Mouse (Mus musculus): ENCODE data around the gene Prap1. TPM values are rescaled to one million over a fixed set of nuclear protein-coding genes. Genes with fewer than 3 reads are reported as not detected.

Gene Prap1
- polyA plus RNA-seq (2015; fragmentation: Nextera tagmentation; extraction: Ambion mirVana) = not detected in 2 replicates

DNA sequence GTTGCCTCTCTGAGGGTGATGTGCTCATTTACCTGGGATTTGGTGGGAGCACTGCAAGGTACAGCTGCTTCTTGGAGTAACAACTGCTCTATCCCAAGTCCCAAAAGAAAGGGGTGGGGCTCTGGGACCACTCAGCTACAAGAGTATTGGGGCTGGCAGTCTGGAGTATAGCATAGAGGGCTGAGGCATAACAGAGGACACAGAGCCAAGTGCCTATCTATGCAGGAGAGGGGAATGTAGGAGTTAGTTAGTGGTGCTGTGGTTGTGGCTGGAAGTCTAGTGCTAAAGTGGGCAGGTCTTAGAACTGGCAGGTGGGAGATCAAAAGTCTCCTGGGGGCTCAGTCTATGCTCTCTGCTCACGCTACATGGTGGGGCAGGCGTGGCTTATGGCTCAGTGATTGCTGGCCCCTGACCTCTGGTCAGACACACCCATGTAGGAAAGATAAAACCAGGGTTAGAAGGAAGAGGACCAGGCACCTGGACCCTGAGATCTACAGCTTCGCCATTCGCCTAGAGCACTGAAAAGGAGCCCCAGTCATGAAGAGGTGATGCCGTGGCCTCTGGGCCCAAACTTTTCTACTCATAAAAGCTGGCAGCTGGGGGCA is at the start of gene Prap1:
Gene Prap1, plus strand, starts transcription at position 472 of the 605 bp plus-strand sequence.
- Histone ChIP-seq H3K27ac (no peak within 1 kb of the TSS), H3K4me2 (no peak within 1 kb of the TSS), H3K4me3 (no peak within 1 kb of the TSS), H3K27me3 (no peaks in the 10 kb centered on the region), H3K9me3 (no peaks in the 10 kb centered on the region; the same call in 1 of the 2 replicates), H3K4me1 (replicated peaks) (no peaks in the 10 kb centered on the region), H3K36me3 (peaks cover 4% of the 10 kb centered on the region), H3K9ac (no peak within 1 kb of the TSS)
- ATAC-seq (ENCODE audit: low FRiP score) = no peak
- WGBS = 81% methylated on average over 5 of the region's 5 CpGs

- Histone ChIP-seq H3K27ac (no peak overlapping the region), H3K36me3 (peaks cover 7% of the 10 kb centered on the region), H3K9ac (no peak overlapping the region), H3K27me3 (peaks cover 60% of the 10 kb centered on the region), H3K9me3 (no peaks in the 10 kb centered on the region), H3K4me3 (no peak overlapping the region), H3K4me1 (replicated peaks) (peaks cover 38% of the 10 kb centered on the region), H3K4me2 (no peak overlapping the region)
- WGBS = 85% methylated on average over 4 of the region's 4 CpGs
- no peak for ATAC-seq (ENCODE audit: low FRiP score)
These were observed 47.6 kb upstream of the Prap1 start for GRCm38 (mm10) chr7:140045546-140045945.

- peak overlapping the region; percentile 74 for H3K9ac ChIP-seq
- 0 out of 2 replicates have a peak overlapping the region, but pooled peaks have one; percentile 6 for H3K27ac ChIP-seq
- under 1% methylated on average over 33 of the region's 33 CpGs for WGBS
- H3K36me3 ChIP-seq = no peaks in the 10 kb centered on the region
- H3K4me2 ChIP-seq = peak overlapping the region; percentile 75
- peaks cover 47% of the 10 kb centered on the region for H3K4me1 ChIP-seq (replicated peaks)
- no peaks in the 10 kb centered on the region for H3K9me3 ChIP-seq
- peaks cover 81% of the 10 kb centered on the region for H3K27me3 ChIP-seq
- peak overlapping the region; percentile 56 for H3K4me3 ChIP-seq
- ATAC-seq (ENCODE audit: low FRiP score) = no peak
These were observed 45.3 kb upstream of the Prap1 start for GRCm38 (mm10) chr7:140047811-140048311.

GRCm38 (mm10) chr7:140048361-140049114 is 44.7 kb upstream of the Prap1 start, which contains the start of gene Msx3:
Gene Msx3, minus strand, starts transcription at chr7:140049089.
- WGBS = under 1% methylated on average over 55 of the region's 56 CpGs
- Histone ChIP-seq H3K27me3 (peaks cover 85% of the 10 kb centered on the region), H3K9ac (peak within 1 kb of the TSS; percentile 74), H3K4me3 (peak within 1 kb of the TSS; percentile 56), H3K4me1 (replicated peaks) (peaks cover 47% of the 10 kb centered on the region), H3K36me3 (no peaks in the 10 kb centered on the region), H3K9me3 (no peaks in the 10 kb centered on the region), H3K4me2 (peak within 1 kb of the TSS; percentile 75), H3K27ac (peak within 1 kb of the TSS; percentile 71)
- peak; percentile 38 for ATAC-seq (ENCODE audit: low FRiP score)

DNA sequence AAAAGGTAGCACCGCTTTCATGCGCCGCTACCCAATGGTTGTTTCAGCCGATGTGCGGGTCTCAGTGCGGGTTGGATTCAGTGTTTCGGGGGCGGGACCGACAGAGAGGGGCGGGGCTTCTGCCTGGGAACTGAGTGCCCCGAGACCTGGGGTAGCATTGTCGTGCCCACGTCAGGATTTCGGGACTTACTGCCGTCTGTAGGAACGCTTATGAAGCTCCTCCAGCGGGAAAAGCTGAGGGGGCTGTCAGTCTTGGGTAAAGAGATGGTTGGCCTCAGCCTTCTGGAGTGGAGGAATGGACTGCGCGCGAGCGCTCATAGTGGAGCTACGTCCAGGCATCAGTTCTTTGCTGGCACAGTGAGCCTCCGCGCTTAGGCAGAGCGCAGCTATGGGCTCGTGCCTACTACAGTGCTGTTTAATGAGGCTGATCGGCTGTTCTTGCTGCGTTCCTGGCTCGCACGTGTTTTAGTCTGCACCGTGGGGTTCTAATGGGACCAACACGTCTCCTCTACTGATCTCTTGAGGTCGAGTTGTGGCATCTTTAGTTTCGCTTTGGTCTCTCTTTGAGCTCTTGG is 44.0 kb upstream of the Prap1 start:
- Histone ChIP-seq H3K9ac (peak overlapping the region; percentile 74), H3K27ac (peak overlapping the region; percentile 71; the same call in 1 of the 2 replicates)
- ATAC-seq (ENCODE audit: low FRiP score) = peak; percentile 87

DNA sequence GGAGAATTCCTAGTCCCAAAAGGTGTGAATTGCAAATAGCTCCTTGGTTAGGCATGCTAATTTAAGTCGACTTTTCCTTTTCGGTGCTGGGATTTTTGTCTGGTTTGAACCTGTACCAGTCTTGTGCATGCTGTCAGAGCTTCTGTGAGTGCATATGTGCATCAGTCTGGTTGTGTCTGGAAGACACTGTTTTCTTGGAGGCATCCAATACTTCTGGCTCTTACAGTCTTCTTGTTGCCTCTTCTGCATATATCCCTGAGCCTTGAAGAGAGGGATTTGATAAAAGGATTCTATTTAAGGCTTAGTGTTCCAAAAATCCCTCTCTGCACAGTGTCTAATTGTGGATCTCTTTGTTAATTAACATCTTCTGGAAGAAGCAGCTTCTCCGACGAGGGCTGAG is 39.1 kb upstream of the Prap1 start:
- no peak for ATAC-seq (ENCODE audit: low FRiP score)
- H3K4me2 ChIP-seq = no peak overlapping the region
- no peak overlapping the region for H3K4me3 ChIP-seq
- peaks cover 42% of the 10 kb centered on the region for H3K27me3 ChIP-seq
- WGBS = 84% methylated on average over 4 of the region's 4 CpGs
- H3K4me1 ChIP-seq (replicated peaks) = peaks cover 47% of the 10 kb centered on the region
- no peak overlapping the region for H3K9ac ChIP-seq
- H3K27ac ChIP-seq = no peak overlapping the region
- H3K36me3 ChIP-seq = no peaks in the 10 kb centered on the region
- no peaks in the 10 kb centered on the region for H3K9me3 ChIP-seq

More for the DNA sequence above, 44.0 kb upstream of the Prap1 start:
- H3K27me3 ChIP-seq = peaks cover 85% of the 10 kb centered on the region
- no peaks in the 10 kb centered on the region for H3K9me3 ChIP-seq
- under 1% methylated on average over 34 of the region's 34 CpGs for WGBS
- no peaks in the 10 kb centered on the region for H3K36me3 ChIP-seq
- H3K4me1 ChIP-seq (replicated peaks) = peaks cover 47% of the 10 kb centered on the region
- peak overlapping the region; percentile 75 for H3K4me2 ChIP-seq
- peak overlapping the region; percentile 56 for H3K4me3 ChIP-seq

DNA sequence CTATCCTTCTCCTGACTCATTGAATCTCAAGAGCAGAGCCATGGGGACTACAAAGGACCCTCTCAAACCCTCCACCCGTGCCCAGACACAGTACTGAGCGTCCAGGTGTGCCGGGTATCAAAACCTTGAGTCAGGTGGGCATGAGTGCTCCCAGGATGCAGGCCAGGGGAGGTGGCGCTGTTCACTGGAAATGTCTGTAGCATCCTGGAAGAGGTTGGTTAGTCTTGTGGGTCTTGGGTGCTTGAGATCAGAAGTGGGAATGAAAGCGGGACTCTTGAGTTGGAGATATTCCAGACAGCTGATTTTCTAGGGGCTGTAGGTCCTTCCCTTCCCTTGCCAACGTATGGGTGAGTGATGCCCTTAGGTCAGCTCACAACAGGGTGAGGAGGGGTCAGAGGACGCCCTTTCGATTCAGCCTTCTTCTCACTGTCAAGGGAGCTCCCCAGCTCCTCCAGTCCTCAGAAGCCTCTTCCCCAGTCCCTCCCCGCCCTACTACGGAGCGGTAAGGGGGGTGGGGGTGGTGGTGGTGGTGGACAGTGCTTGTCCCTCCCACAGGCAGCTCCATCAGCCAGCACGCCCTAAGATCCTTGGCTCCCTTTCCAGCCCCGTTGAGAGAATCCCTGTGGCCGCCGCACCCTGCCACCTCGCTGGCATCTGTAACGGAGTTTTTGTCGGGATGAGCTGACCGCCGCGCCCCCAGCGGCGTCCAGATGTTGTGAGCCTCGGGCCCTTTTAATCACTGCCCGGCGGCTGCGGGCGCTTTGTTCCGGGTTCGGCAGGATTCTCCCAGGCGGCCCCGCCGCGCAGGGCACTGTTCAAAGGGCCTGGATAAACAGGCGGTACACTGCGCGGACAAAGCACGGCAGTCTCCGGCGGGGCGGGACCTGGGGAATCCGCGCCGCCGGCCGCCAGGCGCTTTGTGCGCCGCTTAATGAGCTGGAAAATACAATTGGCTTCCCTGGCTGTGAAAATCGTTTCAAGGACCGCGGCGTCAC is 35.5 kb upstream of the Prap1 start:
- H3K4me2 ChIP-seq = peak overlapping the region; percentile 74
- H3K36me3 ChIP-seq = no peaks in the 10 kb centered on the region
- peaks cover 26% of the 10 kb centered on the region for H3K27me3 ChIP-seq
- H3K9me3 ChIP-seq = no peaks in the 10 kb centered on the region
- peaks cover 64% of the 10 kb centered on the region for H3K4me1 ChIP-seq (replicated peaks)
- H3K9ac ChIP-seq = peak overlapping the region; percentile 85
- peak overlapping the region; percentile 51 for H3K4me3 ChIP-seq
- H3K27ac ChIP-seq = peak overlapping the region; percentile 96
- WGBS = 2% methylated on average over 53 of the region's 53 CpGs
- peak; percentile 74 for ATAC-seq (ENCODE audit: low FRiP score)

DNA sequence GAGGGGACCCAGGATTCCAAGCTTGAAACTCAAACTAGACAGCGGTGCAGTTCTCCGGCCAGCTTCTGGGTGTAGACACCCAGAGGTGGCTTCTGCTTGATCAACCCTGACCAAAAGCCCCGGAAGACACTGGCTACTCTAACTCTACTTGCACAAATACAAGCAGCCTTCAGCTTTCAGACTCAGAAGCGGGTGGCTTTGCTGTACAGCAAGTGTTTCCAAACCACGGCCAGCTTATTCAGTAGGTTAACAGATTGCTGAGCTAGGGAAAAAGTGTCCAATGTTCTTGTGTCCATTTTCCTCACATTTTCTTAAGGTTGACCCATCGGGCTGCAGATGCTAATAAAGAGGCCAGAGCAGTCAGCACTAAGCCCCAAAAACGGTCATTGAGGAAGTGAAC is 34.7 kb upstream of the Prap1 start:
- Histone ChIP-seq H3K27me3 (peaks cover 21% of the 10 kb centered on the region), H3K9ac (peak overlapping the region; percentile 85), H3K4me2 (peak overlapping the region; percentile 74), H3K4me3 (peak overlapping the region; percentile 51), H3K9me3 (no peaks in the 10 kb centered on the region), H3K36me3 (no peaks in the 10 kb centered on the region), H3K4me1 (replicated peaks) (peaks cover 66% of the 10 kb centered on the region), H3K27ac (peak overlapping the region; percentile 96)
- 6% methylated on average over 7 of the region's 7 CpGs for WGBS
- 0 out of 2 replicates have a peak, but pooled peaks have one; percentile 2 for ATAC-seq (ENCODE audit: low FRiP score)

DNA sequence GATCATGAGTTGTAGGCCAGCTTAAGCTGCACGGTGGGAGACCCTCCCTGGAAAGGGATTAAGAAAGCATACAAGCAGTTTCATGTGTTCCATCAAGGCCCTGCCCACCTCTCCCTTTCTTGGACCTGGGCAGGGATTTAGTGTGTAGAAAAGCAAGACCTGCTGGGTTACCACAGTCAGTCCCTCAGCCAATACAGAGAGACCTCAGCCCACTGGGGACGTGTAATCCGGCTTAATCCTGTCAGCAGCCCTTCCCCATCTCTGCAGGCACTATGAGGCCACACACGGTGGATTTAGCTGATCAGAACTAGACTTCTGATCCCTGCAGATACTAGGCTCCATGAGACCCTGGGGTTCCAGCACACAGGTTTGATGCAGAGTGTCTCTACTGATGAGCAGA is 33.6 kb upstream of the Prap1 start:
- Histone ChIP-seq H3K27ac (no peak overlapping the region), H3K4me2 (peak overlapping the region; percentile 13), H3K9ac (no peak overlapping the region; the same call in 1 of the 2 replicates), H3K4me1 (replicated peaks) (peaks cover 66% of the 10 kb centered on the region), H3K4me3 (no peak overlapping the region), H3K36me3 (no peaks in the 10 kb centered on the region), H3K9me3 (no peaks in the 10 kb centered on the region), H3K27me3 (peaks cover 31% of the 10 kb centered on the region)
- no peak for ATAC-seq (ENCODE audit: low FRiP score)
- 17% methylated on average over 4 of the region's 4 CpGs for WGBS

GRCm38 (mm10) chr7:140060936-140061831 is 32.0 kb upstream of the Prap1 start:
- H3K27ac ChIP-seq = peak overlapping the region; percentile 69
- H3K4me1 ChIP-seq (replicated peaks) = peaks cover 65% of the 10 kb centered on the region
- no peaks in the 10 kb centered on the region for H3K9me3 ChIP-seq
- peaks cover 40% of the 10 kb centered on the region for H3K27me3 ChIP-seq
- peak overlapping the region; percentile 73 for H3K4me2 ChIP-seq
- ATAC-seq (ENCODE audit: low FRiP score) = peak; percentile 46
- H3K4me3 ChIP-seq = peak overlapping the region; percentile 36
- WGBS = under 1% methylated on average over 47 of the region's 47 CpGs
- H3K9ac ChIP-seq = peak overlapping the region; percentile 72
- H3K36me3 ChIP-seq = no peaks in the 10 kb centered on the region

- peak overlapping the region; percentile 14; the same call in 1 of the 2 replicates for H3K27ac ChIP-seq
- H3K4me1 ChIP-seq (replicated peaks) = peaks cover 60% of the 10 kb centered on the region
- ATAC-seq (ENCODE audit: low FRiP score) = no peak
These were observed 31.4 kb upstream of the Prap1 start for GRCm38 (mm10) chr7:140061832-140062130.

More at GRCm38 (mm10) chr7:140061832-140062130, 31.4 kb upstream of the Prap1 start:
- H3K36me3 ChIP-seq = no peaks in the 10 kb centered on the region
- peaks cover 40% of the 10 kb centered on the region for H3K27me3 ChIP-seq
- peak overlapping the region; percentile 72 for H3K9ac ChIP-seq
- H3K9me3 ChIP-seq = no peaks in the 10 kb centered on the region
- H3K4me2 ChIP-seq = peak overlapping the region; percentile 73
- peak overlapping the region; percentile 36 for H3K4me3 ChIP-seq
- 2% methylated on average over 6 of the region's 6 CpGs for WGBS

Data from hindbrain, embryonic 13.5 days (tissue).